Mouse (Mus musculus) 3T3-L1 (cell line): Measurements from ENCODE around the gene Zfhx3.
A peak's percentile ranks its signal among the peaks of the same experiment; 100 is the strongest.

ENCODE experiments used
- DNase-seq: peaks from one replicate; pipeline ENCODE4 v3.0.0-alpha.2; 2015; ENCODE audit warnings: low read depth, low spot score

Zfhx3 gene

DNA sequence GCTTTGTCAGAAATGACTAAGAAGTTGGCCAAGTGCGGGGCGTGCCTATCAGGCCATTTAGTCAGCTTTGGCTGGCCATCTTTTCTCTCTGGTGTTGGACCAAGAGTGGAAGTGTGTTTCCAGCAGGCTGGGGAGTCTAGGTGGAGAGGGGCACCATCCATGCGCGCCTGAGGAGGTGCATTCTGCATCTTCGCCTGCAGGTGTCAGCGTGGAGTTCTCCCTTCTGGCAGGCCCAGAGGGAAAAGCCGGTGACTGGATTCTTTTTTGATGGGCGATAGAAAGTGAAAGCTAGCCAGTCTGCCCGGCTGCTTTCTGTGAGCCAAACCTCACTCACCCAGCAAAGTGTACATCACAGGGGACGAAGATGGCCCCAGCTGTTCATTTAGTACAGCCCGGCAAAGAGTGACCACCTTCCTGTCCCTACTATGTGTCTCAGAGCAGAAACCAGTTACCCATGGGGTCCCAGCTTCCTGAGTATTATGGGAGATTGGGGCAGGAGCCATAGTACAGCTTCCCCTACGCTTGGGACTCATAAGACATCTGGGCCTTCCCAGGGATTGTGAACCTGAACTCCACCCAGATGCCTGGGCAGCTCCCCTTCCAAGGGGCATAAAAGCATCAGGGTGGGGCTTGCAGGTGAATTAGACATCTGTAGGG is 944.3 kb downstream of the Zfhx3 start:
- DNase-seq = peak; percentile 91

DNA sequence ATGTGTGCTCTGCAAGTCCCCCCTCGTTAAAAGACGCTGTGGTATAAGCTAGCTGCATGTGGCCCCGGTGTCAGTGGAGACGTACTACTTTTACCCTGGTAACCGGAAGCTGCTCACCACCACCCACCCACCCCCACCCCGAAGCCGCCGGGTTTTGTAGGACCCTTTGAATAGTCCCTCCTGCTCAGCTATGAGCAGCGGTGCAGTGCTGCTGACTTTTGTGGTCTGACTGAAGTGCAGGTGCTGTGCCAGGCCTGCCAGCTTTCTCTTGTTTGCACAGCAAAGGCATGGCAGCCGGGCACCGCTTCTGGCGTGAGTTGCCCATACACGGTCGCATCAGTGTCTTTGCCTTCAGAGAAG is 944.8 kb downstream of the Zfhx3 start:
- DNase-seq = no peak

DNA sequence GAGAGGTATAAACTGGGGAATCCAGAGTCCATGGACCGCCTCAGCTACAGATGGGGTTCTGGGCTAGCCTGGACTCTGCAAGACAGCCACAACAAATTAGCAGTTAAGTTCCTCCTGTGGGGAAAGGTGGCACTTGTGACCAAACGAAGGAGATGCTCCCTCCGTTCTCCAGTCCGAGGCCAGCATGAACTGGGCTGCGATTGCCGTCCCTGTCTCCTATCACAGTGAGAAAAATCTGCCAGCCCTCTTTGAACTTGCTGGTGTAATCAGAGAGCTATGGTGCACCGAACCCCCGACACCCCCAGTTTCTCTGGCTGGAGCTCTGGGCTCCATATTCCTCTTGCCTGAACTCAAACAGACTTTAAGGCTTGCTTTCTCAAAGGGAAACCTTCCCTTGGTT is 945.4 kb downstream of the Zfhx3 start:
- DNase-seq = no peak

DNA sequence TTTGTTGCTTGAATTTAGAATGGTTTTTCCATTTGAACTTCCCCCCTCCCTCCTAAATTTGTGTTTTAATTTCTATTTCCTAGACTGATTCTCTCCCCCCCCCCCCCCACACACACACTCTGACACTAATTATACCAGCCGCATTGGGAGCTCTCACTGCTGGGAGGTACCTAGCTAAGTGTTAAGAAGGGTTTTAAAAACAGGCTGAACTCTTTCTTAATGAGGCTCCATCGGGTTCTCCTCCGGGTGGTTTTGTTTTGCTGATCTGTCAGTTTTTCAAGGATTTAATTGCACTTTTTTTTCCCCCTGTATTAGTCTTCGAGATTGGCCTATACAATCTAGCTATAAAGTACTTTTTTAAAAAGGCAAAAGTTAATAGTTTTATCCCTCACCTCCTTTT is 946.5 kb downstream of the Zfhx3 start:
- no peak for DNase-seq

DNA sequence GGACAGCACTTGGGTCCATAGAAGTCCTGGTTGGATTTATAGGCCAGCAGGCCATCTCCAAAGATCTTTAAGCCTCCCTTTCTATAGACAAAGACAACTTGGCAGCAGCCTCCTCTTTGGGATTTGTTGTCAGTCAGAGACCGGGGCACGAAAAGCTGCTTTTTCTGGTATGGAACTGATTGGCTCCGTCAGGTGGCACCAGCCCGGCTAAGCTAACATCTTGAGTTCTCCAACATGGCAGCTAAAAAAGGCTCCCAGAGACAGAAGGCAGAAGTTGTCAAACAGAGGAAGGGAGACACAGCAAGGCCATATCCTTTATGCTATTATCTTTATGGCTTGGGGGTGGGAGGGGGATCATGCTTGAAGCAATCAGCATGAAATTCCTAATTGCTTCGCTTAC is 947.0 kb downstream of the Zfhx3 start:
- no peak for DNase-seq

DNA sequence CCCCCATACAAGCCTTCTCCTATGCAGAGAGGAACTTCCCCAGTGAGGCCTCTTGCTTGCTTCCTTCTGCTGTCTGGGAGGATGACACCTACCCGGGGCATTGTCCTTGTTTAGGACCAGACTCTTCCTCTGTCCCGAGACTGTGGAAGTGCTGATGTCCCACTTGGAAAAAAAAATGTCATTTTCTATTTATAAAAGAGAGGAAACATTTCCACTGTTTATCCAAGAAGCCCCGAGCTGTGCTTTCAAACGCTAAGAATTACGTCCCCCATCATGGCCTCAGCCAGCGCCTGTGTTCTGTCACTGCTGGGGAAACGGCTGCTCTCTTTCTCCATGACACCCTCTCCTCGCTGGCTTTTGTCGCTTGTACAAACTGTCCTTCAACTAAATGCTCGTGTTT is 951.8 kb downstream of the Zfhx3 start:
- no peak for DNase-seq

DNA sequence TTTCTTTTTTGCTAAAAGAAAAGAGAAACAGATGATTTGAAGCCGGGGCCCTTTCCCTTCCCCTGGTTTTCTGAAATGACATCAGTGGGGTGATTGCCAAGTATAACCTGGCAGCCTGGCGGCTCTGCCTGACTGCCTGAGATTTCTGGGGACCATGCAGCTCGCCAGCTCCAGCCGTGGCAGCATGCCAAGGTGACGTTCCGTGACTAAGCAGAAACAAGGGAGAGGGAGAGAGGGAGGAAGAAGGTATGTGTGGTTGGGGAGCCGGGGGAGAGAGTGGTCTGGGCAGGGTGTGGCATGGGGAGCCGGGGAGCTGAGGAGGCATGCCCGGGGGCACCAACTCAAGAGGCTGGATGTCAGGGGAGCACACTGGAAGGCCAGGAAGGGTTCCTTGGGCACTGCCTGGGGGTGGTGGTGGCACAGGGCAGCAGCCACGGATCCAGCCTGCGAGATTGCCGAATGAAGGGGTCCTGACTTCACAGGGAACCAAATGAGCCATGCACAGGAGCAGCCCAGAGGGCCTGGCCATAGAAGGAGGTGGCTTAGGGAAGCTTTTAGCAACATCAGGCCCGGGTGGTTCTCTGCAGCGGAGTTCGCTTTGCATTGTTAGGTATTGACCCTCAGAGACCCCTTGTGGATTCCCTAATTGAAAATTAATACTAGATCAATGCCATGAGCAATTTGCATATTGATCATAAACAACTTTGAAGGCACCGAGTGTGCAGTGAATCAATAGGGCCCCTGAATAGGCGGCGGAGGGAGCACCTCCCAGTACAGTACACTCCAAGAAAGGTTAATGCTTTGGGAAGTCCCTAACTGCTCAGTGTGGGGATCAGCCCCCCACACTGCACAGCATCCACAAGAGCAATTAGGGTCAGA is 954.3 kb downstream of the Zfhx3 start:
- DNase-seq = peak; percentile 94

DNA sequence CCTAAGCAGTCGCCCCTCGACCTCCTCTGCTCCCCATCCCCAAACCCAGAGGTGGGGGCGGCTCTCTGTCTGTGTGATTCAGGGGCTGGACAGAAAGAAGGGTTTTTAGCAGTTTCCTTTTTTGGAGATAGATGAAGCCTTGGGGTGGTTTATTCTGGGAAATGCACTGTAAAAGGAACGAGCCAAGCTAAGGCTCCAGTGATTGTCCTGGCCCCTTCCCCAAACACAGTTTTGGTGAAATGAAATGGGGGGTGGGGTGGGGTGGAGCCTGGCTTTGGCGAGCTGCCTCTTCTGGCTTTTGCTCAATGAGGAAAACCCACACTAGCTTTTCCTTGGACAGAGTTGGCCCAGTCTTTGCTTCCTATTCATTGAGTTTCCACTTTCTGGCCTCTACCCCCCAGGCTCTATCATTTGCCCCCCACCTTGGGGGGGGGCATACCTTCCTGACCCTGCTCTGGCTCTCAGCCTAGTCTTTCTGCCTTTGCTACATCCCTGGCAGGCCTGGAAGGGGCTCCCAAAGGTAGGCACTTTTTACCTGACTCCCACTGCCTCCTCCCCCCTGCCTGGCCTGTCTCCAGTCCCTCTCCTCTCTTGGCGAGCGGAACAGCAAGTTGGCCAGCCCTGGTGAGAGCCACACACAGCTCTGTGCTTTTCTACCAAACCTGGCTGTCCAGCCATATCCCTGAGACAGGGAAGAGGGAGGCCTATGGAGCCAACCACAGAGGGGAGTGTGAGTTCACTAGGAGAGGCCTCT is 955.1 kb downstream of the Zfhx3 start:
- peak; percentile 48 for DNase-seq

DNA sequence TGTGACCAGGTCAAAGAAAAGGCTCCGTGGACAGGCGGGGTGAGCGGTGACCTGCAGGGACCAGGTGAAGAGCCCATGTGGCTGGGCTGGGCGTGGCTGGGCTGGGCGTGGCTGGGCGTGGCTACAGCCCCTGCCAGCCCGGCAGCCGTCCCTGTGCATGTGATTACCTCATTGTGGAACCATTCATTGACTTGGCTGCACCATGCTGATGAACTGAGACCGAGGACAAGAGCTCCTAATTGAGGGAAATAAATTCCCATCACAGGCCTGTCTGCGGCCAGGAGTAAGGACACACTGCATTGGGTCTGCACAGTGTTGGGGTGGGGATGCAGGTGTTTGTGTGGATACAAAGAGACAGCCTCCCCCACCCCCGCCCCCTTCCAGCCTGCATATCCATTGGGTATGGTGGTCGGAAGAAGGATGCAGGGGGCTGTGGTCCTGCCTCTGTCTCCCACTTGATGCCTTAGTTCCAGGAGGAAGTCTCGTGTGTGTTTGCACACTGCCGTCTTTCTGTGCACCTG is 956.9 kb downstream of the Zfhx3 start:
- no peak for DNase-seq

DNA sequence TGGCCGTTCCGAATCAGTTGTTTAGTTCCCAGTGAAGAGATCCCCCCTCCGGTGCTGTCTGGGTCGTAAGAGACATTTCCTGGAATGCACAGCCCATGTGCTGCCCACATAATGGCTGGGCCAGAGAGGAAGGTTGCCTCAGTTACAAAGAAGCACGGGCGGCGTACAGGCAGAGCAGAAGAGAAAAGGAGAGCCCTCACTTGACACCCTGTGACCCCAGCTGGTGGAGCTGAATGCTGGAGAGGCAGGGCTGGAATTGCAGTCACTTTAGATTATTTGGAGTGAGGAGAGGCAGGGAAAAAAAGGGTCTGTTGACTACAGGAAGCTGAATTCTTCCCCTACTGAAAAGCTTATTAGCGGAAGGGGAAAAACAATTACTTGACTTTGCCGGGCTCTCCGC is 958.1 kb downstream of the Zfhx3 start:
- DNase-seq = no peak

DNA sequence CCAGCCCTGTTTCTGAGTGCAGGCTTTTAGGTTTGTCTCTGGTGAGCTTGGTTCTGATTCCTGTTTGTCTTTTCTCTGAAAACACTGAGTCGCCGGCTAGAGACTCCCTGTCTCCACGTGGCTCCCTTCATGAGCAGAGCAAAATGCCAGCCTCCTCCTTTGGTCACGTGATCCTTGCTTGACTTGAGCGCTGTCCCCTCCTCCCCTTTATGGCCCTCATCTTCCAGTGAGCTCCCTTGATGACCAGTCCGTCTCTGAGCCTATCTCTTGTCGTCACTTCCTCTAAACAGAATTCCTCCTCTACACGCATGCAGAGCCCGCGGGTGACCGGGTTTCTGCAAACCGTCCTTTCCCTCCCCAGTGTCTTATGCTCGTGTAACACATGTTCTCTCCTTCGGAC is 958.8 kb downstream of the Zfhx3 start:
- no peak for DNase-seq

DNA sequence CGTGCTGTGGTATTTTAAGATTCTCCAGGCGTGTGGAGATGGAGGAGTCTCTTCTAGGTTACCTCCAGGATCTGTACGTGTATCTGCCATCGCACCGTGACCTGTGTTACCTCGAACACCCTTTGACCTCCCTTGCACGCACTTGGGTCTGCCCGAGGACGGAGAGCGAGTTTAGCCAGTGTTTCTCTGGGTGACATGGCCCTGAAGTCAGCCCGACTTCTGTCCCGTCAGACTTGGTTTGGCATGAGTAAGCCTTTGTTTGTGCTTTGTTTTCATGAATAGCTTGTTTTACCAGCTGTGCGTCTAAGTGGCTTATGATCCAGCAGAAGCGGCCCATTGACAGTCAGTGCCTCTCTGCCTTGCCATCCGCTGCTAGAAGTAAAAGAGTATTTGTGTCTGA is 961.1 kb downstream of the Zfhx3 start:
- DNase-seq = no peak

DNA sequence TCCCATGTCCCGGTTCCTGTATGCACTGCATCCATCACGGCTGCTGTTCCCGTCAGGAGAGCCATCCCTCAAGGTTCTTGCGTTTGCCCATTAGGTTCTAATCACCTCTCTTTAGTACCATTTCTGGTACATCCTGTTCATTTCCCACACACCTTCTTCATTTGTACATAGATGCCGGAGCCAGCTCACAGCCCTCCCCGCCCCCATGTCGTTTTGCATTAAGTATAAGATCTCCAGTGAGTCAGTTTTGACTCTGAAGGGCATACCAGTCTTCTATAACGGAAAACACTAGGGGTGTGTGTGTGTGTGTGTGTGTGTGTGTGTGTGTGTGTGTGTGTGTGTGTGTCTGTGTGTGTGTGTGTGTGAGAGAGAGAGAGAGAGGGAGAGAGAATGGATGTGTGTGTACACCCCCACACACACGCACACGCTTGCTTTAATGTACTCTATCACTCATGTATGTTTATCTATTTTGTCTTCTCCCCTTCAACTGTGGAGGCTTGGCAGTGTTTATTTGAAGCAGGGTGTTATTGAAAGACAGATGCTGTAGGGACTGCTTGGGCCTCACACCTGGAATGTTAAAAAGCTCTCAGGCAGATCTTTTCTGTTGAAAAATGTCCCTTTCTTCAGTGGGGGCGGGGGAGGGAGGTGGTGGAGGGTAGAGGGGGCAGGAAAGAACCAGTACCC is 962.0 kb downstream of the Zfhx3 start:
- DNase-seq = no peak

DNA sequence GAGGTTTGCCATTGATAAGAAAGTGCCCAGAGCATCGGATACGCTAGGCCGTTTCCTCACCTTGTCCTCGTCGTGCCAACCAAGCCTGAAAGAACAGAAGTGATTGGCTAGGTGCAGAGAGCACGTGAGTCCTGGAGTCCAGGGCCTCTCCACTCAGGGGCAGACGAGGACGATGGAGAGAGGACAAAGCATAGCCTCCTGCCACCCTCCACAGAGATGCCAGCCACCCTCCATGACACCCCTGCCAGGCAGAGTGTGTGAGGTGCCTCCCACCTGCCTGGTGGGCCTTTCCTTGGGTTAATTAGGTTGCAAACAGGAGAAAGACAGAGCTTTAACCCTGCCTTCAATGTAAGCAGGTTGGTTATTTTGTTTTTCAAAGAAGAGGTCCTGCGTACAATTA is 965.6 kb downstream of the Zfhx3 start:
- DNase-seq = no peak

DNA sequence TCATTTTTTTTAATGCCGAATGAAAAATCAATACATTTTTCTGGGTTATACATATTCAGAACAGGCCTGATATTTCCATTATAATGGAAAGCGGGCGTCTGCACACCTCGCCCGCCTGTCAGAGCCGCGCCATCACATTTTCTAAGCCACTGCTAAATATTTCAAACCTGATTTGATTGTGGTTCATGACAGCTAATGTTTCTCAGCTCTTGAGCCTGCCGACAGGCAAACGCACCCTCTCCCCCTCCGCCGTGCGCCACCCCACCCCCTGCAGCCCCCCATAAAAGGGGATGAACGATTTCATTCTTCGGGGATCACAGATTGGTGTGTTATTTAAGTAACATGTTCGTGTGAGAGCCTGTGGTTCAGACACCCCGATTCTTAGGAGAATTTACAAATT is 966.1 kb downstream of the Zfhx3 start:
- DNase-seq = no peak

DNA sequence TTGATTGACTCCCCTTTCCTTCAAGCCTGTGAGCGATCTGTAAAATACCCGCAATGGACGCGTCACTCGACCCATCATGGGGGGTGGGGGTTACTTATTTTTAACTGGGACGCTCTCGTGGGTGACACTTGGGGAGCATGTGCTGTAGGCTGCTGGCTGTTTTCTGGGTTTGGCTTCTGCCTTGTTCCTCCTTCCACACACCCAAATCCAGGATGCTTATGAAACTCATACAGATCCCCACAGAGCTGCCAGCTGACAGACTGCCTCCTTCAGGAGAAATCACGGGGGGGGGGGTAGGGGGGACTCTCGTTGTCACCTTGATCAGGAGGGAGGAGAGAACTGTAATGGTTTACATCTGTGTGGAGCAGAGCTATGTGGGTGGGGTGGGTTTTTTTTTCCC is 966.6 kb downstream of the Zfhx3 start:
- DNase-seq = no peak

DNA sequence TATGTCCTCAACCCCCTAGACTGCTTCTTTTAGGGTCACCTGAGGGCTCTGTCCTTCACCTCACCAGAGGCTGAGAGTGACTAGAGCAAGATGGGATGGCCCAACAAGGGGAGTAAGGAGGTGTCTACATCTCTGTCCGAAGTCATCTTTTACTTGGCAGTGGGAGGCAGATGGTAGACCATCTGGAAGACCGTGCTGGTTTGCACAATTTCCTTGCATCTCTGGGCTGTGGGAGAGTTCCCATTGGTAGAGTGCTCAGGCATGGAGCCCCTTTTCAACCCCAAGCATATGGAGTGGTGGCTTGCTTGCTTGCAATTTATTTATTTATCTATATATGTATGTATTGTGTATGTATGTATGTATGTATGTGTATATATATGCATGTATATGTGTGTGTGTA is 967.0 kb downstream of the Zfhx3 start:
- DNase-seq = no peak

DNA sequence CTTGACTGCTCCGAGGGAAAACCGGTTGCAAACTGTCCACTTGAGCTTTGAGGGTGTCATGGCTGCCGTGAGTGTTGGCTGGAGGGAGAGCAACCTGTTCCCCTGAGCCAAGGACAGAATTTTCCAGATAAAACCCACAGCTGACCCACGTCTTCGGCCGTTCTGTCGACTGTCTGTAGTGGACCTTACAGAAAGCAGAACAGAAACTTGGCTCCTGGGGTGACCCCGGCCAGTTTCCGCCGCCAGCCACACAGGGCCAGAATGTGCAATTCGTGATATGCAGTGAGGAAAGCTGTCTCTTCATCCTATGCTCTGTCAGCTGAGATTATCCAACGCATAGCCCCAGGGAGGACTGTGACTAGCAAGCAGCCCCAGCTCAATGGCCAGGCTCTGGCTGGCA is 968.4 kb downstream of the Zfhx3 start:
- DNase-seq = peak; percentile 27

DNA sequence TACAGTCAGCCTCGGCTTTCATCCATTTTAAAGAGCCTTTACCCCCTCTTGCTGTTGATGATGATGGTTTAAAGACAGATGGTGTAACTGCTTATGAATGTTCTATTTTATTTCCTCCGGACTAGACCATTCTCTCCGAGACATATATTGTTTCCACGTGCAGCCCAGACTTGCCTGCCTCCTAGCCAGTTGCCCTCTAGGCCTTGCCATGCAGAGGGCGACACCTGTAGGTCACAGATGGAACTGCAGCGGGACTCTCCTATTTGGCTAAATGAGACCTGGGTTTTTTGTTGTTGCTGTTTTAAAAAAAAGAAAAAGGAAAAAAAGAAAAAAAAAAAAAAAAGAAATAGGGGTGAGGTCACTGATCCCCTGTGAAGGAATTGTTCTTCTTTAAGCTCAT is 969.1 kb downstream of the Zfhx3 start:
- DNase-seq = peak; percentile 94

DNA sequence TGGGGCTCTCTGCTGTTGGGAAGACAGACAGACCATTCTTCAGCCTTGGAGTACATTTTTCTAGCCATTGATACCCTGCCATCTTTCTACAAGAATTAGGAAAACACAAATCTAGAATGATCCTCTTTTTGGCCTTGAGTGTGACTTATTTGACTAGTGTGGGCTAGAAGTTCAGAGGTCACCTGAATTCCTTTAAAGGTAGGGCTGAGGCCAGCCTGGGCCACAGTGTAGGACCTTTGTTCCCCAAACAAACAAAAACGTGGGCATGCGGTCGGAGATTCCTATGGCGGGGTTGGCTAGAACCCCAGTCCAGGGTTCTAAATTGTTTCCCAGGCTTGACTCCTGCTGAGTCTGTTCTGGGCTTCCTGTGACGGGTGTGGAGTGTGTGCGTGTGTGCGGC is 970.6 kb downstream of the Zfhx3 start:
- no peak for DNase-seq

DNA sequence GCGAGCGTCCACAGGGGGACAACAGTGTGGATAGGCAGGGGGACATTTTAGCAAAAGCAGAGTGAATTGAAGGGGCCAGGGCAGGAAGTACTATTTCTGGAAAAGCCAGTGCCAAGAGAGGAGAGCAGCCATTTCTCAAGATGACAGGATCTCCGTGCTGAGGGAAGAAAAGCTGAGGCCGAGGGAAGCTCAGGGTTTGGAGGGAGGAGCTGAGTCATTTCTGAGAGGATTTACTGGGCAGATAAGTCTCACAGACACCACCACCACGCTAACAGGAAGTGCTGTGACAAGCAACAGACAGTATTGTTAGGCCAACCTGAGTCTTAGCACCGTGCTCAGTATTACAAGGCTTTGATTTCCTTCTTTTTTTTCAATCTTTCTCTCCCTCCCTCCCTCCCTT is 973.0 kb downstream of the Zfhx3 start:
- DNase-seq = peak; percentile 10

DNA sequence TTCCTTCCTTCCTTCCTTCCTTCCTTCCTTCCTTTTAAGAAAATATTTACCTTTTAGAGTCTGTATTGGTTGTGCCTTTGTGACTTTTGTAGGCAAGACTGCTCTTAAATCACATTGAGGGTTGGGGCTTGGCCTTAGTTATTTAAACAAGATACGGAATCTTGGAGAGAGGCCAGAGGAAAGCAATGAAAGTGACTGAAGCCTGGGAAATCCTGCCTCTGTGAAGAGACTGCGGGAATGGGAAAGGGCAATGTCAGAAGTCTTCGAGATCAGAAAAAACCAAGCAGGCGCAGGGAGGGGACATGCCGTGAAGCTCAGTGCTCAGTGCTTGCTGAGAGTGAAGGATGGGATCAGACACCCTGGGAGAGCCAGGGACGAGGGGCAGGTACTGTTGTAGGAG is 973.4 kb downstream of the Zfhx3 start:
- no peak for DNase-seq
